Mouse (Mus musculus) CH12.LX (cell line): ENCODE measurements around the gene Igfbp1.

Source experiments
- CHD1 ChIP-seq: IDR thresholded peaks from 2 replicates; pipeline ENCODE4 v1.6.1; 2012; ENCODE audit warnings: low read depth, low read length, improper control_type of control experiment, inconsistent platforms
- CTCF ChIP-seq, 2 experiments: IDR thresholded peaks in 1 of 2; conservative IDR thresholded peaks in 1 of 2; 2 replicates each; pipeline ENCODE4 v1.5.1; 2011 to 2012; ENCODE audit warnings: low read depth in 2 of 2, low read length in 2 of 2, improper control_type of control experiment in 1 of 2, inconsistent platforms in 1 of 2, mild to moderate bottlenecking in 1 of 2, moderate library complexity in 1 of 2
- E2F4 ChIP-seq: IDR thresholded peaks from 2 replicates; pipeline ENCODE4 v1.6.1; 2011; ENCODE audit warnings: low read depth, low read length, improper control_type of control experiment; ENCODE audit not compliant: insufficient replicate concordance
- HCFC1 ChIP-seq: IDR thresholded peaks from 2 replicates; pipeline ENCODE4 v1.6.1; 2012; ENCODE audit warnings: low read depth, mild to moderate bottlenecking, inconsistent platforms, low read length, improper control_type of control experiment
- POLR2A ChIP-seq: IDR thresholded peaks from 2 replicates; pipeline ENCODE4 v1.6.1; 2011; ENCODE audit warnings: low read depth, mild to moderate bottlenecking, improper control_type of control experiment, low read length
- RAD21 ChIP-seq: IDR thresholded peaks from 2 replicates; pipeline ENCODE4 v1.6.1; 2011; ENCODE audit warnings: low read depth, mild to moderate bottlenecking, low read length, improper control_type of control experiment, moderate library complexity
- RCOR1 ChIP-seq: conservative IDR thresholded peaks from 2 replicates; pipeline ENCODE4 v1.6.1; 2012; ENCODE audit warnings: low read depth, mild to moderate bottlenecking, inconsistent platforms, low read length, improper control_type of control experiment
- TCF12 ChIP-seq: IDR thresholded peaks from 2 replicates; pipeline ENCODE4 v1.6.1; 2014; ENCODE audit warnings: low read depth, mild to moderate bottlenecking, inconsistent platforms, low read length, improper control_type of control experiment

DNA sequence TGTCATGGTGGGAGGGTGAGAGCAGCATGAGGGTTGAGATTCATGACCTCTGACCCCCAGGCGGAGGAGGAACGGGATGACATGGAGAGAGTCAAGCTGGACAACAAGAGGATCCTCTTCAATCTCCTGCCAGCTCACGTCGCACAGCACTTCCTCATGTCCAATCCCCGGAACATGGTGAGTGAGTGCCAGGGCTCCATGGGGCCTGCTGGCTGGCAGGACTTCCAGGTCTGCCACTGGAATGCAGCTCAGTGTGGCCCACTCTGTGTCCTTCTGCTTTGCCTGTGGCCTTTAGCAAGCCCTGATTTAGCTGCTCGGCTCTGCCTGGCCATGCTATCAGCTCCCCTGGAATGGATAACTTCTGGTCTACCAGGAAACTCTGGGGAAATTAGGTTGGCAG is 37.4 kb upstream of the Igfbp1 start:
- TF ChIP-seq HCFC1, result no peak
- no peak for TF ChIP-seq POLR2A
- TF ChIP-seq CTCF (conservative IDR thresholded peaks at IDR 0.05 in 1 of 2, IDR thresholded peaks at IDR 0.05 in 1 of 2; ENCODE audit: low read depth in 2 of 2, low read length in 2 of 2), result no peak
- TF ChIP-seq TCF12, result no peak
- no peak for TF ChIP-seq E2F4
- TF ChIP-seq RAD21, result no peak
- TF ChIP-seq CHD1, result no peak
- TF ChIP-seq RCOR1, result no peak
